Mouse (Mus musculus) C2C12 (cell line): ENCODE results near the gene Gm44511.

Experiments used
- CEBPB ChIP-seq: IDR thresholded peaks from one replicate; pipeline ENCODE4 v1.6.1; 2011; ENCODE audit warnings: low read depth, mild to moderate bottlenecking, control low read depth, moderate library complexity
- CTCF ChIP-seq: IDR thresholded peaks from one replicate; pipeline ENCODE4 v1.5.1; 2011; ENCODE audit not compliant: control insufficient read depth, insufficient read depth, insufficient read length
- FOSL1 ChIP-seq: IDR thresholded peaks from one replicate; pipeline ENCODE4 v1.8.0; 2011; ENCODE audit warnings: mild to moderate bottlenecking, low read length; ENCODE audit not compliant: poor library complexity, insufficient read depth, severe bottlenecking
- MAX ChIP-seq: IDR thresholded peaks from one replicate; pipeline ENCODE4 v1.6.1; 2011; ENCODE audit warnings: mild to moderate bottlenecking, control low read depth
- MYOD1 ChIP-seq: IDR thresholded peaks from one replicate; pipeline ENCODE4 v1.6.1; 2011; ENCODE audit warnings: low read depth; ENCODE audit not compliant: control insufficient read depth, insufficient read length
- MYOG ChIP-seq: IDR thresholded peaks from one replicate; pipeline ENCODE4 v1.6.1; 2011; ENCODE audit not compliant: control insufficient read depth, insufficient read length; ENCODE audit errors: extremely low read depth
- USF1 ChIP-seq: IDR thresholded peaks from one replicate; pipeline ENCODE4 v1.6.1; 2011; ENCODE audit warnings: low read depth, mild to moderate bottlenecking, control low read depth, moderate library complexity

DNA sequence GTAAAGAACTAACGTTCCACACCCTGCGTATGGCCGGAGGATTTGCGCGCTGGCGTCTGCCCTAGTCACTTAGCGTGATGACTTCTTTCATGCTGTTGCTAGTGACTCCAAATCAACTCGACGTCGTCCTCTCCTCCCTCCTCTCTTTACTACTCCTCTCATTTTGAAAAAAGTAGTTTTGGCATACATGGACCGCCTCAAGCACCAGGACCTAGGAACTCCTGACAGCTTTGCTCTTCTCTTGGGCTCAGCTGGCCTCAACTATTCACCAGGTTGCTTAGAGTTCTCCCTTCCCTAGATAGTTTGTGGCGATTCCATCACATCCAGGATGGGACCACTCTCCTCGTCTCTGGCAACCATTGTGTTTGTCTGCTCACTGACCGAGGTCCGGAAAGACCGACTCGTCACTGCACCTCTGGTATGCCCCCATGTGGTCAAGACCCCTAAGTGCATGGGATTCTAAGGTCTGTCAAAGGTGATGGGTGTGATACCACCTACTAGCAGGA lies 13.2 kb upstream of the Gm44511 start:
- TF ChIP-seq USF1 (no peak), CTCF (no peak), CEBPB (no peak), MYOG (no peak), MYOD1 (no peak), MAX (no peak), FOSL1 (no peak)
